Mouse (Mus musculus) embryonic facial prominence, embryonic 15.5 days (tissue): ENCODE measurements around the gene Ccdc87. TPM values are rescaled to one million over a fixed set of nuclear protein-coding genes. Genes with fewer than 3 reads are reported as not detected.
A peak's percentile ranks its signal among the peaks of the same experiment; 100 is the strongest.

Source experiments
- ATAC-seq: fragments of 200-750 bp; cut with Nextera tagmentation; 2 replicates; pipeline ENCODE4 v1.8.0; 2017; ENCODE audit warnings: low read depth, moderate TSS enrichment; ENCODE audit not compliant: insufficient number of reproducible peaks, low FRiP score, low TSS enrichment
- H3K27ac ChIP-seq: fragments of 300-500 bp; sonication (generic); replicated peaks from 2 replicates; pipeline ENCODE4 v1.5.1; 2015; ENCODE audit warnings: mild to moderate bottlenecking, inconsistent platforms
- H3K27me3 ChIP-seq: fragments of 300-500 bp; sonication (generic); 2 replicates; pipeline ENCODE4 v1.6.1; 2015; ENCODE audit warnings: inconsistent platforms
- H3K36me3 ChIP-seq: fragments of 300-500 bp; sonication (generic); 2 replicates; pipeline ENCODE4 v1.6.1; 2015; ENCODE audit warnings: mild to moderate bottlenecking, inconsistent platforms
- H3K4me1 ChIP-seq: fragments of 300-500 bp; sonication (generic); 2 replicates; pipeline ENCODE4 v1.6.1; 2015; ENCODE audit warnings: inconsistent platforms
- H3K4me2 ChIP-seq: fragments of 300-500 bp; sonication (generic); replicated peaks from 2 replicates; pipeline ENCODE4 v1.6.1; 2015; ENCODE audit warnings: mild to moderate bottlenecking, inconsistent platforms
- H3K4me3 ChIP-seq: fragments of 300-500 bp; sonication (generic); replicated peaks from 2 replicates; pipeline ENCODE4 v1.5.1; 2015; ENCODE audit warnings: mild to moderate bottlenecking, inconsistent platforms
- H3K9ac ChIP-seq: fragments of 300-500 bp; sonication (generic); 2 replicates; pipeline ENCODE4 v1.6.1; 2015; ENCODE audit warnings: inconsistent platforms
- H3K9me3 ChIP-seq: fragments of 300-500 bp; sonication (generic); replicated peaks from 2 replicates; pipeline ENCODE4 v1.6.1; 2016; ENCODE audit warnings: inconsistent platforms
- WGBS: fragments of 180-500 bp; shearing (Covaris S2); methylation state at CpG from one replicate; pipeline ENCODE4 v1.1.7; 2015; 5-methylcytosine and 5-hydroxymethylcytosine counted together
- polyA plus RNA-seq: library from polyadenylated mRNA; unstranded; fragments of >200 nt; fragmentation: Nextera tagmentation; extraction: Ambion mirVana; gene quantifications from 2 replicates; pipeline ENCODE4 v1.2.1, GENCODE M21; 2015

Gene Ccdc87
- polyA plus RNA-seq, 1 experiment from 2014 or later, result 1.9 TPM

GRCm38 (mm10) chr19:4840848-4841247 is 1.7 kb downstream of the Ccdc87 start:
- Histone ChIP-seq H3K4me1 (peaks cover 22% of the 10 kb centered on the region), H3K36me3 (0 out of 2 replicates have a peak, but pooled peaks cover 2% of the 10 kb centered on the region), H3K4me3 (no peak overlapping the region), H3K4me2 (no peak overlapping the region), H3K9me3 (no peaks in the 10 kb centered on the region), H3K27ac (no peak overlapping the region), H3K27me3 (peaks cover 28% of the 10 kb centered on the region), H3K9ac (no peak overlapping the region)
- 82% methylated on average over 9 of the region's 9 CpGs for WGBS
- ATAC-seq, result no peak

GRCm38 (mm10) chr19:4842611-4843010 is 3.4 kb downstream of the Ccdc87 start:
- H3K36me3 ChIP-seq, result no peaks in the 10 kb centered on the region
- WGBS, result 74% methylated on average over 2 of the region's 2 CpGs
- ATAC-seq, result no peak
- no peak overlapping the region for H3K9ac ChIP-seq
- peaks cover 28% of the 10 kb centered on the region for H3K27me3 ChIP-seq
- no peak overlapping the region for H3K27ac ChIP-seq
- H3K4me1 ChIP-seq, result peaks cover 19% of the 10 kb centered on the region
- H3K4me3 ChIP-seq, result no peak overlapping the region
- H3K9me3 ChIP-seq, result no peaks in the 10 kb centered on the region
- no peak overlapping the region for H3K4me2 ChIP-seq

- H3K4me2 ChIP-seq, result no peak overlapping the region
- 72% methylated on average over 2 of the region's 2 CpGs for WGBS
- ATAC-seq, result no peak
- H3K36me3 ChIP-seq, result no peaks in the 10 kb centered on the region
- no peaks in the 10 kb centered on the region for H3K9me3 ChIP-seq
- no peaks in the 10 kb centered on the region for H3K4me1 ChIP-seq
- H3K9ac ChIP-seq, result no peak overlapping the region
- no peak overlapping the region for H3K27ac ChIP-seq
- peaks cover 16% of the 10 kb centered on the region for H3K27me3 ChIP-seq
- no peak overlapping the region for H3K4me3 ChIP-seq
Measured at GRCm38 (mm10) chr19:4845846-4846245, 6.7 kb downstream of the Ccdc87 start.

GRCm38 (mm10) chr19:4847490-4847889 is 8.3 kb downstream of the Ccdc87 start:
- WGBS, result 23% methylated on average over 7 of the region's 7 CpGs
- H3K27ac ChIP-seq, result no peak overlapping the region
- no peak overlapping the region for H3K4me2 ChIP-seq
- H3K4me1 ChIP-seq, result no peaks in the 10 kb centered on the region
- no peak overlapping the region for H3K4me3 ChIP-seq
- H3K9ac ChIP-seq, result no peak overlapping the region
- no peaks in the 10 kb centered on the region for H3K9me3 ChIP-seq
- no peak for ATAC-seq
- no peaks in the 10 kb centered on the region for H3K36me3 ChIP-seq
- no peaks in the 10 kb centered on the region for H3K27me3 ChIP-seq

- WGBS, result 54% methylated on average over 4 of the region's 4 CpGs
- ATAC-seq, result no peak
- H3K27ac ChIP-seq, result no peak overlapping the region
- H3K9me3 ChIP-seq, result no peaks in the 10 kb centered on the region
- no peaks in the 10 kb centered on the region for H3K27me3 ChIP-seq
- no peak overlapping the region for H3K4me2 ChIP-seq
- 0 out of 2 replicates have a peak, but pooled peaks cover 3% of the 10 kb centered on the region for H3K4me1 ChIP-seq
- H3K9ac ChIP-seq, result no peak overlapping the region
- H3K36me3 ChIP-seq, result no peaks in the 10 kb centered on the region
- H3K4me3 ChIP-seq, result no peak overlapping the region
Measured at GRCm38 (mm10) chr19:4849800-4850199, 10.6 kb downstream of the Ccdc87 start.

- no peak overlapping the region for H3K9ac ChIP-seq
- no peaks in the 10 kb centered on the region for H3K36me3 ChIP-seq
- H3K4me3 ChIP-seq, result no peak overlapping the region
- ATAC-seq, result no peak
- no peak overlapping the region for H3K27ac ChIP-seq
- no peak overlapping the region for H3K4me2 ChIP-seq
- no peaks in the 10 kb centered on the region for H3K9me3 ChIP-seq
- H3K4me1 ChIP-seq, result 0 out of 2 replicates have a peak, but pooled peaks cover 3% of the 10 kb centered on the region
- no peaks in the 10 kb centered on the region for H3K27me3 ChIP-seq
- WGBS, result 47% methylated on average over 5 of the region's 5 CpGs
Measured at GRCm38 (mm10) chr19:4850281-4850680, 11.1 kb downstream of the Ccdc87 start.

DNA sequence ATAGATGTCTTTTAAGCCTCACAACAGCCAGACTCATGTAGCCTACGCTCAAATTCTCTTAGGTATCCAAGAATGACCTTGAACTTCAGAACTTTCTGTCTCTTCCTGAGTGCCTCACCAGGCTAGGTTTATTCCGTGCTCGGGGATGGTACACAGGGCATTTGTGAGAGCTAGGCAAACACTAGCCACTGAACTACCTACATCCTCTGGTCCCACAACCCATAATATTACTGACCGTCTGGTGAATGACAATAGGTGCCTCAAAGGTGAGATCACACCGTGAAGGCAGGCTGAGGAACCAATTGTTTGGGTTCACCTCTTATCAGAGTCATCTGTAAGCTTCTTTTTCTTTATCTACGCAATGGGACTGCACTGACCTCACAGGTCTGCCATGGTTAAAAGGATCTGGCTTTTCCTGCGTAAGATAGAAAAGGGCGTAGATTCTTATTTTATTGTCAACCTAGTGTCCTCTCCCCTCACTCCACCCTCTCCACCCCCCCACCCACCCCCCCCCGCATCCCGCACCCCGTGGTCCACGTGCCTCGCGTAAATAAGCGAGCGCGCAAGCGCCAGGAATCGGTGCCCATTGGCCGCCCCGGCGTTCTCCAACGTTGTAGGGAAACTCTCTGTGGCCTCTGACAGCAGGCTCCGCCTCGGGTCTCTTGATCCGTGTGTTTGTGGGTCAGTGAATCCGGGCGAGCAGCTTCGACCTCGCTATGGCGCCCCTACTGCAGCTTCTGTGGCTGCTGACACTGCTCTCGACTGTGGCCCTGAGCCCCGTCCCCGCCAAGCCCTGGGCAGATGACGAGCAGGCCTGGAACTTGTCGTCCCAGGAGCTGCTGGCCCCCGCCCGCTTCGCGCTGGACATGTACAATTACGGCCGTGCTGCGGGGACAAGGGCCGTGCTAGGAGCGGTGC is 15.6 kb downstream of the Ccdc87 start, which contains the start of gene Ctsf:
TSS of gene Ctsf (plus strand) at position 579 of the 918 bp plus-strand sequence.
- H3K27ac ChIP-seq, result no peak within 1 kb of the TSS
- peak within 1 kb of the TSS; percentile 58 for H3K4me3 ChIP-seq
- 0 out of 2 replicates have a peak, but pooled peaks cover 7% of the 10 kb centered on the region for H3K36me3 ChIP-seq
- no peaks in the 10 kb centered on the region for H3K9me3 ChIP-seq
- H3K27me3 ChIP-seq, result no peaks in the 10 kb centered on the region
- WGBS, result 3% methylated on average over 45 of the region's 45 CpGs
- peak; percentile 77; the same call in 1 of the 2 replicates for ATAC-seq
- H3K4me2 ChIP-seq, result peak within 1 kb of the TSS; percentile 95
- H3K9ac ChIP-seq, result peak within 1 kb of the TSS; percentile 57
- H3K4me1 ChIP-seq, result peaks cover 7% of the 10 kb centered on the region; the same call in 1 of the 2 replicates

GRCm38 (mm10) chr19:4855470-4855820 is 16.3 kb downstream of the Ccdc87 start:
- H3K27ac ChIP-seq, result no peak overlapping the region
- H3K9me3 ChIP-seq, result no peaks in the 10 kb centered on the region
- peaks cover 10% of the 10 kb centered on the region; the same call in 1 of the 2 replicates for H3K36me3 ChIP-seq
- peak; percentile 55 for ATAC-seq
- H3K9ac ChIP-seq, result peak overlapping the region; percentile 57
- H3K4me3 ChIP-seq, result peak overlapping the region; percentile 58
- no peaks in the 10 kb centered on the region for H3K27me3 ChIP-seq
- H3K4me1 ChIP-seq, result peaks cover 7% of the 10 kb centered on the region; the same call in 1 of the 2 replicates
- H3K4me2 ChIP-seq, result peak overlapping the region; percentile 95
- WGBS, result 1% methylated on average over 14 of the region's 14 CpGs

DNA sequence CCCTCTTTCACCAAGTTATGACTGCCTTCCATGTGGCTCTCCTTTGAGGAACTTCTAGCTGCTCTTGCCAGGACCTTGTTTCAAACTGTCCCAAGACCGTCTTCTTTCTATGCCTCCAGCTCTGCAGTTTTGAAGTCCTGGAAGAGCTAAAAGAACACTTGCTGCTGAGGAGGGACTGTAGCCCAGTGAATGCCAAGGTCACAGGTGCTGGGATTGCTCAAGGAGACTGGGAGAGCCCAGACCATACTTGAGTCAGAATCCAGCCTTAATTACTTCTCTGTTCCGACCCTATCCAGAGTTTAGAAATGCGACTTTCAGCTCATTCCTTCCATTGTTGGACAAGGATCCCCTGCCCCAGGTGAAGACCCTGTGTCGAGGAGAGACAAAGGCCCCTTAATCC is 16.8 kb downstream of the Ccdc87 start:
- H3K9ac ChIP-seq, result 0 out of 2 replicates have a peak overlapping the region, but pooled peaks have one; percentile 57
- WGBS, result 70% methylated on average over 4 of the region's 4 CpGs
- H3K4me2 ChIP-seq, result peak overlapping the region; percentile 95
- H3K27me3 ChIP-seq, result no peaks in the 10 kb centered on the region
- H3K36me3 ChIP-seq, result peaks cover 13% of the 10 kb centered on the region; the same call in 1 of the 2 replicates
- ATAC-seq, result no peak
- peak overlapping the region; percentile 58; the same call in 1 of the 2 replicates for H3K4me3 ChIP-seq
- no peaks in the 10 kb centered on the region for H3K9me3 ChIP-seq
- peaks cover 7% of the 10 kb centered on the region; the same call in 1 of the 2 replicates for H3K4me1 ChIP-seq
- H3K27ac ChIP-seq, result no peak overlapping the region

- Histone ChIP-seq H3K4me2 (no peak overlapping the region), H3K9me3 (no peaks in the 10 kb centered on the region), H3K36me3 (peaks cover 17% of the 10 kb centered on the region; the same call in 1 of the 2 replicates), H3K27me3 (no peaks in the 10 kb centered on the region), H3K27ac (no peak overlapping the region), H3K9ac (no peak overlapping the region), H3K4me1 (peaks cover 7% of the 10 kb centered on the region; the same call in 1 of the 2 replicates), H3K4me3 (no peak overlapping the region)
- ATAC-seq, result no peak
- WGBS, result 62% methylated on average over 6 of the region's 6 CpGs
Measured at GRCm38 (mm10) chr19:4859081-4859480, 19.9 kb downstream of the Ccdc87 start.

- Histone ChIP-seq H3K9ac (no peak overlapping the region), H3K9me3 (no peaks in the 10 kb centered on the region), H3K27ac (no peak overlapping the region), H3K27me3 (no peaks in the 10 kb centered on the region), H3K4me3 (no peak overlapping the region), H3K4me2 (no peak overlapping the region), H3K36me3 (peaks cover 17% of the 10 kb centered on the region; the same call in 1 of the 2 replicates), H3K4me1 (peaks cover 3% of the 10 kb centered on the region; the same call in 1 of the 2 replicates)
- WGBS, result 75% methylated on average over 6 of the region's 6 CpGs
- ATAC-seq, result 0 out of 2 replicates have a peak, but pooled peaks have one; percentile 30
Measured at GRCm38 (mm10) chr19:4863048-4863447, 23.9 kb downstream of the Ccdc87 start.
